Mouse (Mus musculus) gastrocnemius, adult 8-10 months (tissue): Measurements from ENCODE around the gene Ldlrad3. TPM values are rescaled to one million over a fixed set of nuclear protein-coding genes. Genes with fewer than 3 reads are reported as not detected.

Source experiments
- DNase-seq, 2 experiments: peaks; one replicate each; pipeline ENCODE4 v3.0.0; 2022; ENCODE audit warnings: low spot score in 2 of 2
- total RNA-seq, 4 experiments: library from RNA; stranded (reverse); gene quantifications; 2 replicates each; pipeline ENCODE4 v1.2.4; 2022

The Ldlrad3 gene
- total RNA-seq, 4 experiments from 2014 or later: 3.4 to 4.9 (median 3.8) TPM

DNA sequence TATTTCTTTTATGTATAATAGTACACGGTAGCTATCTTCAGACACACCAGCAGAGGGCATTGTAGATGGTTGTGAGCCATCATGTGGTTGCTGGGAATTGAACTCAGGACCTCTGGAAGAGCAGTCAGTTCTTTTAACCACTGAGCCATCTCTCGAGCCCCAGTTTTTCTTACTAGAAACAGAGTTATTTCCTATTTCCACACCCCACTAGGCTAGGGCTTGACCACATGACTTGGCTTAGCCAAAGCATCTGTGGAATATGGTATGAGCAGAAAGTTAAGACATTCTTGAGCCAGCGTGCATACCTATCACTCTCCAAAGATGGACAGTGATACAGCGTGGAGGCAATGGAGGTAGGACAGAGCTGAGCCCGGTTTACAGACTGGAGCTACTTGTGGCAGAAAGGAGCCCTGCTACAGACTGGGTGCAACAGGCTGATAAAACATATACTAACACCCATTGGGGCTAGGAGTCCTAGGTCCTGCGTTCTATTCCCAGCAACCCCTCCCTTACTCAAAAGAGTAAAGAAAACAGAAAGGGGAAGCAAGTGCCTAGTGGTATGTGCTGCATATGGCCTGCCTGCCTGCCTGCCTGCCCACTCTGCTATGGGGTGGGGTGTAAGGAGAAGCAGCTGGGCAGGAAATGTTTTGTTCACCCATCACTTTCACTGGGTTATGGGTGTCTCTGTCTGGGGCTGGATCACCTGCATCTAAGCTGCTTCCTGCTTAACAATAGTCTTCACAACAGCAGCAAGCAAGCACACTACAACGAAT lies 147.1 kb downstream of the Ldlrad3 start:
- DNase-seq: no peak

DNA sequence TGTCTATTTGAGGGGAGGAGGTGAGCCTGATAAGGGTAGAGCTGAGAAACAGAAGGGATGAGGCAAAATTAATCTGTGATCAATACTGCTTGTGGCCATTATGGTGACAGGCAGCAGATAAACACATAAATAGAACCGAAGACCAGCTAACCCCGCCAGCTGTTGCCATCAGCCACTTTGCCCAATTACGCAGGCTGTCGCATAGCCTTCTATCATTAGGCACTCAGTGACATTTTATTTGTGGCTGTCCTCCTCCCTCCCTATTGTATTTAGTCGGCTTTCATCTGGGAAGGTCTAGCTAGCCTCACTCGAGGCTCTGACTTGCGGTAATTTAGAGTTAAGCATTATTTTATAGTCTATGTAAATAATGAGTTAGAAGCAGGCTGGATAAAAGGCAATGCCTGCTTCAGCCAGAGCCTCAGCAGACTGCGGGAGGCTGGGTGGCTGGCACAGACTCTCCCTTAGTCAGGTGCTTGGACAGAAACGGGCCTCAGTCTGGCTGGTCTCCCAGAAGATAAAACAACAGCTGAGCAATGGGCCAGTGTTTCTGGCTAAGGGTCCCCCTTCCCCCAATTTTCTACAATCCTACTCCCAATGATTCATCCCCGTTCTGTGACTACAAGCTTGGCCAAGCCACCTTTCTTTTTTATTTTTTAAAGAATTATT lies 147.8 kb downstream of the Ldlrad3 start:
- DNase-seq: peak in 1 of 2 experiments; percentile 22

DNA sequence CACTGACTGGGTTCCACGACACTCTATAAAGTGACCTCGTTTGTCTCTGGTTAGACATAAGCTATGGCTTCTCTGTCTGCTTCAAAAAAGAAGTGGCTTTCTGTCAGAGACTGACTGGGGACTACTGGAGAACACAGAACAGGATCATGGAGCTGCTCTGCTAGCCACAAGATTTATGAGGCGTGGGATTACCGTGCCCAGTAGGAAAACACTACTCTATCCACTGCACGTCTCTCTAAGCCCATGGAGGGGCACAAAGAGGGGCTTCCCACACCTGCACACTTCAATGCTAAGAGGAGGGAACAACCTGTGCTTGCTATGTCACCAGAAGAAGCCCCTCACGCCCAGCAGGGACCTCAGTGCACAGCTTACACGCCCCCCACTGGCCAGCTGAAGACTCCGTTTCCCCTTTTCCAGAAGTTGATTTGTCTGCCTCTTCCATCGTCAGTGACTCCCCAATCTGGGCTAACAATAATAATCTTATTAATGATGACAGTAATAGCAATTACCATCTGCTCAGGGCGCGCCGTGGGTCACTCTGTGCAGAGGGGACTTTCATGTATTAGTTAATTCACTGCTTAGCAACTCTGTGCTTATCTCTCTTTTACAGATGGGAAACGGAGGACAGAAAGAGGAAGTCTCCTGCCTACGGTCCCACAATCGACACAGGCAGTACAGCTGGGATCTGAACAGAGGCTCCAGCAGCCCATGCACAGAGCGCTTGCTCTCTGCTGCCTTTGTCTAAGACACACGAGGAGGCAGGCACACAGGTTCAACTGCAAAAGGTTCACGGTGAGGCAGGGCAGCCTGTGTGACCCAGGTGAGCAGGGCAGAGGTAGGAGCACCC lies 149.3 kb downstream of the Ldlrad3 start:
- DNase-seq: no peak

DNA sequence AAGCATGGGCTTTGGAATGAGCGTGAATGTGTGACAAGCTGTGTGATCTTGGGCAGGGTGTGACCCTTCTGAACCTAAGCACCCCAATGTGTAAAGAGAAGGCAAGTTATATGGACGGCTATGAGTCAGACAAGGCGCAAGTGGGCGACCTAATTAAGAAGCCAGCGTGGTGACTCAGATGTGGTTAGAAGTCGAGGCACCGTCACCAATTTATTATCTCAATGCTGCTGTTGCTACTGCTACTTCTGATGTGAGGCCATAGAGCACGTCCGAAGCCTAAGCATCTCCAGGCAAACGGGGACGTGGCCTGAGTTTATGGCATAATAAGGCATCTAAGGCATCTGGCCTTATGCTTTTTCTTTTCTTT lies 151.7 kb downstream of the Ldlrad3 start:
- DNase-seq: no peak

DNA sequence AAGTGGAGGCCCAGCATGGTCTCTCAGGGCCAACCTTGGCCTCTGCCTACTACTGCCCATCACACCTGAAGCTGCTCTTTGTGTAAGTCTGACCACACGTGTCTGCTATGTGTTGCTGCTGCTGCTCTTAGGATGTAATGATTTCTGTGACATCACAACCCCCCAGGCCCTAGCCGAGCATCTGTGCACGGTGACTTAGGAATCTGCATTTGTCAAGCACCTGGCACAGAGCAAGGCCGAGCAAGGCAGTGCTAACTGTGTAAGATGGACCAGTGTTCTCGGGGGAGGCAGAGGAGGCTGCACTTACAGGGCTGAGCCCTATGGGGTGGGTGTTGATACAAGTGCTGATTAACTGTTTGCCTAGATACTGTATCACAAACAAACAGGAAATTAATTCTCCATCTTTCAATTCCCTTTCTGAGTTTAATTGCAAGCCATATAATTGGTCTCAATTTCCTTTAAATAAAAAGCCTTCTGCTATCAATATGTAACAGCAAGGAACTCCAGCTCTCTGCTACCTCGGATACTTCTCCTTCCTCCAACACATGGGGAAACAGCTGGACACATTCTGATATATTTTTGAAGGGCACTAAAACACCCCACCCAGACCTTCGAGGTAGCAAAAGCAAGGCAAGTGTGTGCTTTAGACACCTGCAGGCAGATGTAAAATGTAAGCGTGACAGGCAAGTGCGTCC lies 152.2 kb downstream of the Ldlrad3 start:
- DNase-seq: no peak

DNA sequence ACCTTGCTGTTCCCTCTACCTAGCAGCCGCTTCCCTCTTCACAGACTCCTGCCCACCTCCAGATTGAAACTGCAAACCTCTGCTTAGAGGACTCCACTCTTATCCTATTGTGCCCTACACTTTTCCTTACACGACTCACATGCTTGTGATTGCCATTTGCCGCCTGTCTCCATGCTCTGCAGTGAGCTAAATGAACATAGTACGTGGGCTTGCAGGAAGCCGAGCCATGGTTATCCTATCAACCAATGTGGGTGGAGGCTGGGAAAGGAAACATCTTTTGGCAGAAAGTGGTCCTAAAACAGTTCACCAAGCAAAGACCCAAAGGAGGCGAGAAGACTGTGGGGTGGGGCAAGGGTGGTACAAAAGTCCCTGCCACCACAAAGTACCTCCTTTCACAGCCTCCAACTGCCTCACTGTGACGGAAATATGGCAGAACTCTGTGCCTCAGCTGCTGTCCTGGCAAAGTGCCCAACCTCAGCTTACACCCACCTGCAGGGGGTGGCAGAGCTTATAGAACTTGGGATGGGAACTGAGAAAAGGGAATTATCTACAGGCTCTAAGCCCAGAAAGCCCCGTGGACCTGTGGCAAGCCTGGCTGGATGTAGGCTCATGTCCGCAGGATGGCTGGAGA lies 153.4 kb downstream of the Ldlrad3 start:
- DNase-seq: no peak

DNA sequence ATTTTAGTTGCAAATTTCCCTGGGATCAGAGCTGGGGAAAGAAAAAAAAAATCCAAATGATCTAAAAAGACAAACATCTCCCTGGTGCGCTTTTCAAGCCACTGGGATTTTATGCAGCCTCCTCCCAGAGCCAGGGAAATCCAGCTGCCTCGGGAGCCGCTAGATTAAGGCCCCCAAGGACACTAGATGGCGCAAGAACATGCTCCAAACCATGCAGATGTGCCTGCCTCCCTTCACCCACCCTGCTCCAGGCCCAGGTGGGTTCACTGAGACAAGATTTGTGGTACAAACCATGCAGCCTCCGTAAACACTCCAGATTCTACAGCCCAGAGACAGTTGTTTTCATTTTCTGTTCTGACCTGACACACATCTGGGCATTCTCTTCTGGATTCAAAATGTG lies 155.5 kb downstream of the Ldlrad3 start:
- peak; percentile 18 to 41 for DNase-seq

DNA sequence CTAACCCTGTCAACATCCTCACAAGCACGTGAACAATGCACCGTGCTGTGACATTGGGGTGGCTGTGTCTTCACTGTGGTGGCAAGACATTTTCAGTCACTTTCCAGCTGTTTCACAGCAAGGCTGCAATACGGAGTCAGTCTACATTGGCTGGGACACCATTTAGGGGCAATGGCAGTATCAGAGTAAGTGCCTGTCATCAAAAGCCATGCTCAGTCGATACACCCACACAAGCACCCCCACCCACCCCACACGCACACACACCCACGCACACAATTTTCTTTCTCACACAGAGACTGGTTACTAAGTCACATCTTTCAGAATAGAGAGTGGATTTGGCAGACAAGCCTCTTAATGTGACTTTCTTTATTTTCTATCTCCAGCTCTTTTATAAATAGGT lies 156.0 kb downstream of the Ldlrad3 start:
- no peak for DNase-seq

DNA sequence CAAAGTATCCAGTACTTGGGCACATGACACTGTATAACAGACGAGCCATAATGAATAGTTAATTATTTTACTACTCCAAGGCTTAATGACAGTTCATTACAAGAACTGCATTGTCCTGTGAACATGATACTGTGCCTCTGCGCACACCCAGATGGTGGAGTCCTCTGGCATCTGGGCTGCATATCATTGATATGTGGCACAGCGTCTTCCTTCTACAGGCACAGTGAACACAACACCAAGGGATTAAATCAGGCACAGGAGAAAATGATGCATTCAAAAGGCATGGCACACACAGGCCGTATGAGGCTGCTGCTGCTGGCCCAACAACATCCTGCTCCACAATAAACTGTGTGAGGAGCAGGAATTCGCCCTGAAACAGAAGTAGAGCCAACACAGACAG lies 156.5 kb downstream of the Ldlrad3 start:
- DNase-seq: no peak

DNA sequence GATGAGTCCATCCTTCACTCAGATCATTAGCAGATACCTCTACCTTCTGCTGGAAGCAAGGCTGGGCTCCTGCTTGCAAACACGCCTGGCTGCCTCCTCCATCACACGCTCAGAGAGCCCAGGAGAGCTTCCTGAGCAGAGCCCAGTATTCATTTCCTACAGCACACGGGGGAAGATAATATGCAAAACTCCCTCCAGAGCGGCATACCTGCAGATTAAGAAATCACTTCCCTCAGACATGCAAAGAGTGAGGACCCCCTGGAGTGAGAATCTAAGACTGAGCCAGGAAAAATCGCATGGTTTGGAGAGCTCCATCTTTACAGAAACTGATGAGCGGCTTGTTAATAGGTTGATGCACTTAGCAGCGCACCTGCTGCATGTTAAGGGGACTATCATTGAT lies 158.9 kb downstream of the Ldlrad3 start:
- no peak for DNase-seq

DNA sequence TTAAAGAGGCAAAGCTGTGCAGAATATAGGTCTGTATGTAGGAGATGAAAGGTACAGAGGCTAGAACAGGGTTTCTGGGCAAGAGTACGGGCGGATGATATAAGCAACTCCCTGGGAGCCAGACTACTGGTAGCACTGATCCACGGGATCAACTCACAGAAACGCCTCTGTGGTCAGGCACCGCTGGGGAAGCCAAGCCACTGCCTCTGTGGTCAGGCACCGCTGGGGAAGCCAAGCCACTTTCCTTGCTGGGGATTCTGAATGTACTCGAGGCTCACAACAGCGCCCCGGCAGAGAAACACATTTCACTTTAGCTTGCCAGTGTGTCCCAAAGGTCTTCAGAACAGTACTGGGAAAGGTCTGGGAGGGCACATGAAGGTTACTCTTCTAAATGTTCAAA lies 160.0 kb downstream of the Ldlrad3 start:
- DNase-seq: no peak

DNA sequence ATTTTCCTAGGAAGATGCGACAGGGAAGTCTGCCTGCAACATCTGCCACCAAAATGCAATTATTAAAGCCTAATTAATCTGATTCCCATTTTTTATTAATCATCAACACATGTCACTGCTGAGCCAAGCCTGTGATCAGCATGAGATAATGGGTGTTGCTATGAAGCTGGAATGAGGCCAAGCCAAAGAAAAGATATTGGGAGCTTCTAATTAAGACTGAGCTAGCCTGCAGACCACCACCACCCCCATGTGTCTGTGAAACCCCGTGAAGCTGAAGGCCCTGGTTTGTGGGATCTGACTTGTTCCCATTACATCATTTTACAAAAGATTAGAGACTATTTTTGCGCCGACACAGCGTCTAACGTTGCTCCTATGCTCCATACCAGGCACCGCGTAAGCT lies 161.7 kb downstream of the Ldlrad3 start:
- DNase-seq: no peak

DNA sequence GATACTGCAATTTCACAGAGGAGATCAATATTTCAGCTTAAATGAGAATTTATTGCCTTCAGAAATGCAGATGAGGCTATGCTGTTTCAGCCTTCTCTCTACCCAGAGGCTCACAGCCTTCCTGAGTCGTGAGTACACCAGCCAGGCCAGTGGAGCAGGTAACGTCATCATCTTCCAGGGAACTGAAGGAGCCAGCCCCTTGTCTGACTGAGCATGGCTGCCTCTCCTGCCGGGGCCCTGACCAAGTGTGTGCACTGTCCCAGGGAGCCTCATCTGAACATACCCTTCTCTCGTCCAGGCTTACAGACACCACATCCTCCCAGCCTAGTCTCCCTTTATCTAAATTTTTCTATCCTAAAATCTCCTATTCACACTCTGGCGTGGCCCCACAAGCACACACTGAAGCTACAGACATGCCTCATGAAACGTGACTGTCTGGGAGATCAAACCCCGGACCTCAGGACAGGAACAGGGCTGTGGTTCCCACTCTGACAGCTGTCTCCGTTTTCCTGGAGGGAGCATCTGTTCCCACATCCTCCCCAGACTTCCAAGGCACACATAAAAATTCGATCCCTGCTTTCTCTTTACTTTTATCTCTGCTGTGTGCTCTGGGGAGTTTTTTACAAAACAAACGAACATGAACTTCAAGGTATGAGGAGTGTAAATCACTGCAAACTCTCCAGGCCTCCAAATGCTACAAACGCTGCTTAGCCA lies 164.7 kb downstream of the Ldlrad3 start:
- no peak for DNase-seq

DNA sequence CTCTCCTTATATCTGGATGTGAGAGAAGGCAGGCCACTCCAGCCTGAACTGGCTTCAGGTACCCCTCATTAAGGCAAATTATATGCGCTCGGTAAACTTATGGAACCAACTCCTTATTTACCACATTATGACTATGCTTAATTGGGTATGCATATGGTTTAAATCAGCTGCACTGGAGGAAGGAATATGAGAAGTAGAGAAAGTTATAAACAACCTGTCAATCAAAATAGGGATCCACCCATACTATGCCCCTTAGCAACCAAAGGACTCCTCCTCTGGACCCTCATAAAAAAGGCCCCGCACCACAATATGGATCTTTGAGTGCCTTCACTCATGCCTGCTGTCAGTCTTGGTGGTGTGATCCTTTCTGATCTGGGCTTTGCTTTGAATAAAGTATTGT lies 165.6 kb downstream of the Ldlrad3 start:
- no peak for DNase-seq

DNA sequence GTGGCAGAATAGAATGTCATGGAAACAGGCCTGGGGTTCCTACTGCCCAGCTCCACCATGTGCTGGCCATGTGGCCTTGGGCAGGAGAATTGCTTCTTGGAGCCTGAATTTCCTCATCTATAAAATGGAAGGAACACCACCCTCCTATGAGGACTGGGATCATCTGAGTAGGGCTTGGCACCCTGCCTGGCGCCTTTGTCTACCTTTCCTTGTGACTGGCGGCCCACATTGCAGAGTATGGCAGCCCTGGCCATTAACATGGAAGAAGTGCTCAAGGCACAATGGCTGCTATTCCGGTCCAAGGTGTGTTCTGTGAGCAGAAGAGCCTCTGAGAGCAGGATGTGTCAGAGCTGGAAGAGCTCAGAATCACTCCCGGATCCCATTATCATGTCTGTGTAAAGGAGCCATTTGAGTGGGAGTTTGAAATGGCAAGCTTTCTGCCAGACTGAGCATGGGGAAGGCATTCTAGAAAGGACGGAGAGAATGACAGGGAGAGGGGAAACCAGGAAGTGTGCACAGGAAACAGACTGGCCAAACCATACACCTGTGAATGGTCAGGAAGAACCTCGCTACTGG lies 171.6 kb downstream of the Ldlrad3 start:
- DNase-seq: no peak

DNA sequence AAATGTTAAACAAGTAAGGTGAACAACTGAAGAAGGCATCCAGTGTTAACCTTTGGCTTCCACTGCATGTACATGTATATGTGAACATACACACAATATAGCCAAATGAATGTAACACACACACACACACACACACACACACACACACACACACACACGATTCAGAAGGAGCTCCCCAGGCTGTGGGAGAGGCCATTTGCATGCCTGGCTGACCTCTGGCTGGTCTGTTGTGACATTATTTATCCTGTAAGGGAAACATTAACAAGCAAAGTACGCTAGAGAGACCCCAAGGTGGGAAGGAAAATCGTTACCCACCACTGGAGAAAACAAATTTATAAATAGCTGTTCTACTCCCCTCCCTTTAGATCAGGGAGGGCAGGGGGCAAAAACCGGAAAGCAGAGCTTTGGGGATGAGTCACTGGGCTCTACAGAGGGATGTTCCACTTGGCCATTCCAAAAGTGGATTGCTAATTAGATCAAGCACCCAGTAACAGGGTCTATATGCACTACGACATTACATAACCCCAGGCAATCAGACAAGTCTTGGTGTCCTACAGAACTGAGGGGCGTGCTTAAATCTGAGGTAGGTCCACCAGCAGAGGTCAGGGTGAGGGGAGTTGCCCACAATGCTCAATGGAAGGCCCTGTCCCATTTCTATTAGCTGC lies 174.7 kb downstream of the Ldlrad3 start:
- no peak for DNase-seq

DNA sequence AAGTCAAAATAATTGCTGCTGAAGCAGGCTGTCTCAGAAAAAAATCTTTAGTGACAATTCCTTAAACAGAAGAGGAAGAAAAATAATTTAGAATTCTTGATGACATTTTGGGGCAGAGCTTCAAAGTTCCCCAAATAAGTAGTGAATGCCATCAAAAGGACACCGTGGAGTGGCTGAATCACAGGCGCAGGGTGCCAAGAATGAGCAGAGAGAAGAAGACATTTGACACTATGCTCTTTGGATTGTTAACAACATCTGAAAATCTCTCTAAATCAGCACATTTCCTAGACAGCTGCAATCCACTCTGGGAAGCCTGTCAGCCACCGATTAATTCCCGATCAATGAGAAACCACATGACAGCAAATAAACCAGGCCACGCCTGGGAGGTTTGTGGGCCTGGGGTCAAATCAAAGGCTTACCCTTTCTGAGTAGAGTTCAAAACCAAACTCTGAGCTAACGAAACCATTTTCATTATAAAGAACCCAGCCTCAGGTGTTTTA lies 176.4 kb downstream of the Ldlrad3 start:
- no peak for DNase-seq

DNA sequence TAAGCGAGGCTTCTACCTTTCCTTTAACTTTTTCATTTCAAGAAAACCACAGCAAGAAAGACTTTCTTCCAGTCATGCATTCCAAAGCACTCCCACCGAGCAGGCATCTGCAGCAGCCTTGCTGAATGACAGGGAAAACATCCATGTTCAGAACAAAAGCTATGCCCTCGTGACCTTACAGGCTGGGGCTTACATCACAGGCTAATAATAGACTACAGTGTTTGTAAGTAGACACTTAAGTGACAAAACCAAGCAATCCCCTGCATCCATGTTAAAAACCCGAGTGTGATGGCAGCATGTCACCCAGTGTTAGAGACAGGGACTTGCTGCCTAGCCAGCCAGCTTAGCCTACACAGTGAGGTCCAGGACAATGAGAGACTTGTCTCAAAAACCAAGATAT lies 180.0 kb downstream of the Ldlrad3 start:
- DNase-seq: no peak

DNA sequence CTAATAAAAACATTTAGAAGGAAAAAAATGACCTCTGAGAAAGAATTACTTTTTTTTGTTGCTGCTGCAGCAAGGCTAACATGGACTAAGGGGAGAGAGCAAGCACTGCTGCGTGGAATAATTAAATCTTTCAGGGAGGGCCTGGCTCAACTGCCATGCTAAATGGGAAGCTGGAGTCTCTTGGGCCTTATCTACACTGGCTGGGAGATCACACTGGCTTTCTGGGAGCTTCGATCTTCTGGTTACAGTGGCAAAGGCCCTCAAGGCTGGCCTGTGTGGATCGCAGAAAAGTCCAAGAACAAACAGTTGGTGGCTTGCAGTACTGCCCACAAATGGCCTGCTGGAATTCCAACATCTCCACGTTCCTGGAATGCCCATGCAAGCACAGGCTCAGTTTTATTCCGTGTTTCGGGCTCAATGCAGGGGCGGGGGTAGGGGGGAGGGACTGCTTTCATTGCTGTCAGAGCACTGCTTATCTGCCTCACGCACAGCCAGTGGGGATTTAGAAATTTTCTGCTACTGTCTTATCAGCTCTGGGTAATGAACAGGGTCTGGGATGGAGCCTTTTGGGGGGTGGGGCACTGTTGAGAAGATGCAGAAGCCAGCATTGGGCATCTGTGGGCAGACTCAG lies 180.7 kb downstream of the Ldlrad3 start:
- DNase-seq: no peak
